Mouse (Mus musculus): ENCODE measurements around the gene Myocd.

Myocd gene

DNA sequence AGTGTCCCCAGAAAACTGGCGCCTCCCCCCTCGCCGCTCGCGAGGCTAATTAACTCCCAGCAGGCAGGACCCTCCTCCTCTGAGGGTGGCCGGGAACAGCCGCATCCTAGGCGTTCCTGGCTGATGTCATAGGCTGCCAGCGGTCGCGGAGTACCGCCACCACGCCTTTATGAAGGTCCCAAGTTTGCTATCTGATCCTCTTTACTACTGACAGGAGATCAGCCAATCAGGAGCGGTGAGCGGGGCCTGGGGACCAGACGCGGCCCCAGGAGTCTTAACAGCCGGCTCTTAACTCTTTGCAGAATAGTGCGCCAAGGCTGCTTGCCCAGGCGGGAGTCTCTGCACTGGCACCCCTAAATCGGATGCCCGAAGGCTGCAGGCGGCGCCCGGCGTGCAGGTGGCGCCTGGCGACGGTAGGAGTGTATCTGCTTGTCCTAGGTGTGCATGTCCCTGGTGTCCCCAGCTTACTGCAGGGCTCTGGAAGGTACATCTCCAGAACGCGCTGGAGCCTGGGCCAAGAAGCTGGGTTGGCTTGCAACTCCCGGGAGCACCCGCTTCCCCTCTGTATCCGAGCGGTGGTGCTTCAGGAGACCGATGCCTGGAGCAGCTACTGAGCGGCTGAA is at the start of gene Myocd:
Gene Myocd, minus strand, starts transcription at position 139 of the 623 bp plus-strand sequence.
- DNase-seq = peak; percentile 1

DNA sequence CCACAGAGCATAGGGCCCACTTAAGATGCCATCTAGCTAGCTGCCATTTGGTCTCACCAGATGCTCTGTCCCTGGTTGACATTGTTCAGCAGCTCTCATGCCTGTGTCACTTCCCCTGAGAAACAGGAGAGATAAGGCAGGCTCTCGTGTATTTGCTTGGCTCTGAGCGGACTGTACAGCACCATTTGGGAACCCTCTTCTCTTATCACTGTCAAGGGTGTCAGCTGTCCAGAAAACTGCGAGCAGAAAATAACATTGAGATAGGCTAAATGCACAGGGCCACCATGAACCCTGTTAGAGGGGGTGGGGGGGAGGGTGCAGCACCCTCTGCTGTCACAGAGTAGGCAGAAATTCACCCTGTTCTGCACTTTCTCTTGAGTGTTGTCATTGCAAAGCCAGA is 34.0 kb upstream of the Myocd start:
- DNase-seq = no peak

DNA sequence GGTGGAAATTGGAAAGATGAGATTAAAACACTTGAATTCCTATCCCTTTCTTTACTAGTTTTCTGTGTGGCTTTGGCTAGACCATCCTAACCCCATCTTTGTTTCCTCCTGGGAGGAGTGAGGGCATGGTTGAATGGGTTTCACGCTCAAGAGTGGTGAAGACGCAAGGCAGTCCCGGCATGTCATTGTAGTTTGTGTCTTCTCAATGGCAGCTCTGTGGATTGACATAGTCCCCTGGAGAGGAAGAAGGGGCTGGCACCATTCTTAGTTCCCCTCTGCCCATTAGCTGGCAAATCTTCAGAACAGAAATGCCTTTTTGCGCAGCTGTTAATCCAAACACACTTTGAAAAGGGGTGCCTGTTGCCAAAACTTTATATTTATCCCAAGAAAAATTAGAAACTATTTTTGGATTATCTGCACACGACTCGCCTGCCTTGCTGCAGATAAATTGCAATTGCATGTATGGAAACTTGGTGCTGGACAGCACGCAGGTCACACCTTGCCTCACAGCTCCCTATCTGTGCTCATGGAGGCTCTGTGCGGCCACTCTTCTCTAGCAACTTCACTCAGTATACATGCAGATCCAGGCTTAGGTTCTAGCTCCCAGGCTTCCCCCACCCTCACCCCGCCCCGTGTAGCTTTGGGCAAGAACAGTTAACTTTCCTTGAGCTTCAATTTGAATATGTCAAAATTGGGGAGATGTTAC is 24.5 kb upstream of the Myocd start:
- DNase-seq = no peak

DNA sequence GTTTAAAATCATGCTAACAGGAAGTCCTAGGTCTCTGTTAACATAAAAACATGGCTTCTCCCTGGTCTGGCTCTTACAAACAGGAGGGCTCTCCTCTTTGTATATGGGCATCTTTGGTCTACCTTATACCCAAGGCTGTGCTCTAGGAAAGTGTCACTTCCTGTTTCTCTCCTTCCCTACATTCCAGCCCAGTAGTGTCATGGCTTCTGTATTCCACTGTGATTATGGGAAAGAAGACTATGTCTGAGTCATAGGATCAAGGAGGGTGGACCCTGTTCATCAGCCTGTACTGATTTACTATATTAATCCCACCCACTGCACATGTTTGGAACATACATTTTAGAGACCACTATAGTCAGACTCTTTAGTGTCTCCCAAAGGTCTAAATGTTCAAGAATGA is 23.2 kb upstream of the Myocd start:
- no peak for DNase-seq

DNA sequence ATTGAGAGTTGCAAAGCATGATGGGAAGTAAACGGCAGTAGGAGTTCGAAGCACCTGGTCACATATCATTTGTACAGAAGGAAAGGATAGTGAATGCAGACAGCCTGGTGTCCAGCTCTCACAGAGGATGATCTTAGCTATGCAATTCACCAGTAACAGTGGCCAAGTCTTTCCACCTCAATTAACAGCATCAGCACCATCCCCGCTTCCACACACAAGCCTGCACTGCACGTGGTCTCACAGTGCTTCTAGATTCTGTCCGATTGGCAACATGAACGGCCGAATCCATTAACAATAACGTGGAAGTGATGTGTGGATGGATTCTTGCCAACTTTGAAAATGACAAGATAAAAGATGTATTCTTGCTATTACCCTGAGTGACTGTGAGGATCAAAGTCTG is 17.9 kb upstream of the Myocd start:
- DNase-seq = no peak

DNA sequence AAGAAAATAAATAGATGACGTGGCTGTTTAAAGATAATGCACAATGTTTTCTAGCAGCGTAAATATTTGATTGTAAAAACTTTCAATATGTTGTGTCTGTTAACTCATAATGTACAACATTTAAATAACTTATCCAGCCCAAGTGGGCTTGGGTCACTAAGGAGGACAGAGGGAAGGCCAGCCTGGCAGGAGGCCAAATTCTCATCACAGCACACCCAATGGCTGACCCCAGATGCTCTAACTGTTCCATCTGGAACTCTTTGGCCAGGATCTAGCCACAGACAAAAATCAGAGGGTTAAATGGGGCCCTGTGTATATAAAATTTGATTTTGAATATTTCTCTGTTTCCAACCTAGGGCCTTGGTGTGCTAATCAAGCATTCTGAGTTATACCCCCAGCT is 16.4 kb upstream of the Myocd start:
- no peak for DNase-seq

DNA sequence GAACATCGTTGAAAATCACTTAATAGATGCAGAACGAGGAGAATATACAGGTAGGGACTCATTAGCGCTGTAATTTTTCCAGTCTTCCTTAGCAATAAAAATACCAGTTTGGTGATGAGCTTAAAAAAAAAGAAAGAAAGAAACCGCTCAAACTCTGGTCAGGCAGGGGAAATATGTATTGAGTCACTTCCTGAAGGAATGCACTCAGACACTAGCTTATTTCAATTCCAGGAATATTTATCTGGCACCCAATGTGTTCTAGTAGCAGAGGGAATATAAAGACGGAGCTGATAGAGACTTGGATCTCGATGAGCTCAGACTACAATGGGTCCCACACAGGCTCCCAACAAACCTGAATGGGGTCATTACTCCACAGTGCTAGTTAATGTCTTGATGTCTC is 5.7 kb upstream of the Myocd start:
- DNase-seq = no peak

DNA sequence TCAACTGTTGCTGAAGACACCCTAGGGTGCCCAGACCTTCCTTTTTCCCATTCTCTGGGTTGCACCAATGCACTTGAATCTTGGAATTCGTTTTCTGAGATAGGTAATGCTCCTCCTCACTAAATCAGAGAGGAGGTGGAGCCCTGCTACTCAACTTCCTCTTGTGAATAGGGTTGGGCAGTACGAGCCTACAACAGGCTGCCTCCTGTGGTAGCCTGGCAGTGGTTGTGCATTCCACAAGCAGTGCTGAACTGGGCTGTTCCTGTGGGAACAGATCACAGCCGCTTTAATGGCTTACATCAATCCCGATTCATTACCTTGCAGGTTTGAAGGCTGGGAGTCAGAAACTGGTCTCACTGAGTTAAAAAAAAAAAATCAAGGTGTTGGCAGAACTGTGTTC is 1.2 kb upstream of the Myocd start:
- no peak for DNase-seq

DNA sequence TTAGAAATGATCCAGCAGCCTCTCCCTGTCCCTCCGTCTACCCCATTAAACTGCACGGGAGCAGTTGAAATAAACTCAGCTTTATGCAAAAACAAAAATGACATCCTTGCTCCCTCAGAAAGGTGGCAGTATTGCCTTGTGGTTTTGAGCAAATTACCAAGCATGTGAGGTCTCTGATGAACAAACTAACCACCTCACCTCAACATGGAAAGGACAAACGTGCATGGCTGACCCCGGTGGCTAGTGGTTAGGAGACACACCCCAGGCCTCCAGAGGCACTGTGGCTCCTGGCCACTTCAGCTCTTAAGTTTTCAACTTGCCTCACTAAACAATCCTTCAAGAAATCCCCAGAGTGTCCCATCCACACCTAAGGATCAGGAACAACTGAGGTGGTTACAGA is 1.5 kb downstream of the Myocd start:
- peak; percentile 14 for DNase-seq

DNA sequence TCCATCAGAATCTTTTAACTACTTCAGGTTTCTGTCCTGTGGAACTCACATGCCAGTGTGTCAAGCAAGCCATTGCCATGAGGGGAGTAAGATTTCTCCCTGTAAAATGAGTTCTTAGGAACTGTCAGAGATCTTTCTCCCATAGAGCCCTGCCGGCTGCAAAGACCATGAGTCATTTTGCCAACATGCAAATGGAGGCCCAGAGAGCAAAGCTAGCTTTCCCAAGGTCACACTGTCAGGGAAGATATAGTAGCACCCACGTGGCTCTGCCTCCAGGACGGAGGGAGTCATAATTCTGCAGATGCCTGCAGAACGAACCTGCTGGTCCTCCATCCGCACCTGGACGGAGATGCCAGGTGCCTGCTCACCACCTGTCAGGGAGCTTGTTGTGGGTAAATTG is 6.3 kb downstream of the Myocd start:
- DNase-seq = no peak

DNA sequence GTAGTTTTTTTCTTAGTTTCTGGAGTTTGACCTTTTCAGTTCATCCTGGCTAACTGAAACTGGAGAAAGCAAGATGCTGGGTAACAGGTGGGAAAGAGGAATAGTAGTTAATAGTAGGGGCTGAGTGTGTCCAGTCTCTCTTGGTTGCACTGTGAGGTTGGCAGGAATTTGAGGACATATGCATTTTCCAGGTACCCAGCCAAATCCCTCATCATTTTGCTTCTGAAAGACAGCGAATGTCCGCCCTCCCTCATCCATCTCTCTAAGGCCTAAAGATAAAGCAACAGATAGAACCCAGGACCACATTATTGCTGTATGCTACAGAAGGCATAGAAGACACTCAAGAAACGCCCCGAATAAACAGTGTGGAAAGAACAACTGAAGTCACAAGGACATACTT is 10.8 kb downstream of the Myocd start:
- DNase-seq = no peak

DNA sequence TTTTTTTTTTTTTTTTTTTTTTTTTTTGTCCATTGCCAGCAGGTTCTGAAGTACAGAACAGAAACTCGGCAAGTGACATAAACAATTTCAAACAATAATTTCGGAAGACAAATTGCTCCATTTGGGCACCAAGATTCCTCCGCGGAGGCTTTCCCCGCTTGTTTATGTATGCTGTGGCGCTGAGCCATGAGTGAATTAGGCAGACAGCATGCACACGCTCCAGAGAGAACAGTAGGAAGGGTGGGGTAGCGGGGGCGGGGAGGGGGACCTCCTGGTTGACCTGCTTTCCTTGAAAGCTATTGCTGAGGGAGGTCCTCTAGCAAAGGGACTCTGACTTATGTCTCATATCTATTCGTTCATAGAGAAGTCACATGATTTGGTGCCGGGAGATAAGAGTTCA is 13.6 kb downstream of the Myocd start:
- no peak for DNase-seq

DNA sequence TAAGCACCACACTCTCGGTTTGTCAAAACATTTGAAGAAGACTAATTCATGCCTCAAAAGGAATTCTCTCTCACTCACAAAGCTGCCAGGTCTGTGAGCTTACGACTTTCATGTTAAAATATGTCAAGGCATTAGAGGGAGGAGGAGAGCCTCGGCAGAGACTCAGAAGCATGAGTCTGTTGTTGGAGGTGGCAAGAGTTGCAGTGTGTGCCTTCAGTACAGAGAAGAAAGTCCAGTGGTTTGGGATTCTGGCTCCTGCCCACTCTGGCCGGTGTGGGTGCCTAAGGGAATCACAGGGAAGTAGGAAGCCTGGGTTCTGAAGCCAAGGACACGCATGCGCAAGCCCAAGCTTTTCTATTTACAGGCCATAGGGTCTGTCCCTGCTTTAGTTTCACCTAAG is 14.2 kb downstream of the Myocd start:
- DNase-seq = no peak

DNA sequence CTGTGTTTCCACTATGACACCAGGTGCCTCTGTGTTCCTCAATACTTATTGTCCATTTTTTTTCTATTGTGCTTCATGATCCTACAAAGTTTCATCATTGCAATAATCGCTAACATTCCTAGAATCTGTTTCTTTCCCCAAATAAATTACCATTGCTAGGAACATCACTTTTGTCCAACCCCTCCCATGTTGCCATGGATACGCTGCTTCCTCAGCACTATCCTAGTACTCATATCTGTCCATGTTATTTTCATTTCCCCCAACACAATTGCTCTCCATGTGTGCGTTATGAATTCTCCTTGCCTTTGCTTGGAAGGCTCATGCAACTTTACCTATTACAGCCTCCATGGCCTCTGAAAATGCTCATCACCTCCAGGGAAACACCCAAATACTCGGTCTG is 19.4 kb downstream of the Myocd start:
- DNase-seq = no peak

DNA sequence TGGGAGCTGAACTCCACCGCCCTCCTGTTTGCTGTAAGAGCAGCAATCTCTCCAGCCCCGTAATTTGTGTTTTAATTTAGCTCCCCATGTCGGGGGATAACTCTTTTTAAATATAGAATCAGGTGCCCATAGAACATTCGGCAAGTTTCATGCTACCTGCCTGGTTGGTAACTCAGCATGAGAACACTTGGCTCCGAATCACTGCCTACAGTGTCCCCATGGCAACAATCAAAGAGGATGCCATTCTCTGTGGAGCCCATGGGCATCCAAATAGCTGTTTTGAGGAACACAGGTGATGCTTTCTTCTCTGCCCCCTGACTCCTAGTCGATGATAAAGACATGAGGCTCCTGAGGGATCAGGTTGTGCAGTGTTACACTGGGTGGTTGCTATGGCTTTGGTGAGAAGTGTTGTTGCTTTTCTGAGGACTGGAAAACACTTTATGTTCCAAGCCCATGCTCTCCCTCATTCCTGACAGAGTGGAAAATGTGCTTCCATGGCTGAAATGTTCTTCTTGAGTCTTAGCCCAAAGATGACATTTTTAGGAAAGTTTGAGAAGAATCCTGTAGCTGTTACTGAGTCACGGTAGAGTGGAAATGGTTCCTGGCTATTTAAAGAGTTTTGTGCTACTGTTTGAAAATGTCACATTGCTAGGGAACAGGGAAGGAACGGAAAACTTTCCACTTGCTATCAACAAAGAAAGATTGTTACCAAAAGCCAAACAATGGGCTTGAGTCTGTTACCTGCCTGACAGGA is 23.3 kb downstream of the Myocd start:
- DNase-seq = no peak

DNA sequence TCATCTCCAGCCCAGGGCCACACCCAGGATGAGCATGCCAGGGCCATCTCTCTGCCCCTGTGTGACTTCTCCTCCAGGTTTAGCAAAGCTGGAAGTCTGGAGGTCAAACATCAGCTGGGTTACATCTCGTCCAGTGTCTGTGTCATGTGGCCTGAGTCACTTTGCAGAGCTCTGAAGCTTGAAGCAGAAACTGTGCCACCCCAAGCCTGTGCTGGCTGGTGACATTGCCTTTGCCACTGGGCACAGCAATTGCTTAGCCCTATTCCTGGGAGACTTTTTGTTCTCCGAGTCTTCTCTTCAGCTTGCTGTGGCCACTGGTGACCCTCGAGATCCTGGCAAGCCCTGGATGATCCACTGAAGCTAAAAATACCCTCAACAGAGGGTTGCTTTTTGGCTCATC is 26.2 kb downstream of the Myocd start:
- no peak for DNase-seq

DNA sequence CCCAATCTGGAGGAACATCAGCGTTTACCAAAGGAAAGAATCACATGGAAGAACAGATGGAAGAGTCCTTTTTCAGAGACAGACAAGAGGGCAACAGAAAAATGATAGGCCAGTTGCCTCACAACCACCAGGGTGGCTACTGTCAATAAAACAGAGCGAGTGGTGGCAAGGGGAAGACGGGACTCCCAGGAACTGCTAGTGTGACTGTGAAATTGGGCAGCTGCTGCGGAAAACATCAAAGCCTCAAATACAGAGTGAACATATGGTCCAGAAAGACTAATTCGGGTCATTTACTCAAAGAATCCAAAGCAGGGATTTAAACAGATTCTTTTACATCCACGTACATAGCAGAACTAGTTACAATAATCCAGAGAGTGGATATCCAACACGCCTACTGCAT is 29.3 kb downstream of the Myocd start:
- no peak for DNase-seq

DNA sequence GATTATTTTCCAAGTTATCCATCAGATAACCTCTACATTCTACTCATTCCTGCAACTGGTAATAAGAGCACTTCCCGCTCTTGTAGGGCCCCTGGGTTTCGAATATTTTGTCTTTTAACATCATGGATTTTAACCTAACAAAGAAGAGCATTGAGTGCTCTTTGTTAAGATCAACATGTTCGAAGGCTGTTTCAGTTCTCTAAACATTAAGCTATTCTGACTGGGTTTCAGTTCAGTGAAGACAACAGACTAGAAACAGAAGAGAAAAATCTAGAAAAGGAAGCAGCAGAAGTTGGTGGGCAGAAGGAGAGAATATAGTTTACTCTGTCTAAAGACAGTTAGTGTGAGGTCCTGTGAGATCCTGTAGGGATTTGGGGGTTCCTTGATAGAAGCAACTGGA is 31.9 kb downstream of the Myocd start:
- DNase-seq = no peak

DNA sequence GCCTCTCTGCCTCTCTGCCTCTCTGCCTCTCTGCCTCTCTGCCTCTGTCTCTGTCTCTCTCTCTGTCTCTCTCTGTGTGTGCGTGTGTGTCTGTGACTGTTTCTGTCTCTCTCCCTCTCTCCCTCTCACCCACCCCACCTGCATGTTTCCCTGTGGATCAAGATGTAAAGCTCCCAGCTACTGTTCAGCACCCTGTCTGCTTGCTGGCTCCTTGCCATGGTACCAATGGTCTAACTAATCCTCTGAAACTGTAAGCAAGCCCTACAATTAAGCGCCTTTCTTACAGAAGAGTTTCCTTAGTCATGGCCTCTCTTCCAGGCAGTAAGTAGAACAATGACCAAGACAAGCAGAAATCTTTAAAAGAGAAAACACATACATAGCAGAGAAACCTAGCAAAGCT is 32.9 kb downstream of the Myocd start:
- DNase-seq = no peak

DNA sequence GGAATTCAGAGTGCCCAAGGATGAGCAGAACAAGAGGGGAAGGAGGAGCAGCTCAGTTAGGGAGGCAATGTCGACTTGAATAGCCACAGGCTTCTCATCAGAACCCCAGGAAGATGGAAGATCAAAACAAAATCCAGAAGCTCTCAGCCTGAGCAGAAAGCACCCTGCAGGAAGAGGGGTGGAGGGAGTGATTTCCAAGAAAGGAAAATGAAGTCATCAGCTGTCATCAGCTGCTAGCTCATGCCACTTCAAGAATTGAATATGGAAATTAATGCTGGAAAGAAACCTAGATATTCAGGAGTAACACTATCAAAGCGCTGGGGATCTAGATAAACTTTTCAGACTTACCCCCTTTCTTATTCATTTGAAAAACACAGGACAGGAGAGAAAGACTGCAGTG is 34.4 kb downstream of the Myocd start:
- no peak for DNase-seq

DNA sequence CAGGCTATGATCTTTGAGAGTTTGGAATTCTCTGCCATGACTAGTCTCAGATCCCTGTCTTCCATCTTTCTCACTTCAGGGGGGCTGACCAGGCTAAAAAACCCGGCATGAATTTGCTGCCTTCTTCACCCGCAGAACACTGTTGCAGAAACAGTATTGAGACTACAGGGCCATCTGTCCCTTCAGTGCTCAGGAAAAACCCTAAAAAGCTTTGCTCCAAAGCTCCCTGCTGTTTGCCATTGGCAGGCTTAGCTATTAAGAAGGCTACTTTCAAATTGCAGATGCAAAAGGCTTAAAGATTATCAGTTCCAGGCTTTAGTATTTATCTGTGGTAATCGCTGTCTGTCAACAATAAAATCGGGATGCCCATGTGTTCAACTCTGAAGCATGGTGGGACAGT is 38.0 kb downstream of the Myocd start:
- no peak for DNase-seq

DNA sequence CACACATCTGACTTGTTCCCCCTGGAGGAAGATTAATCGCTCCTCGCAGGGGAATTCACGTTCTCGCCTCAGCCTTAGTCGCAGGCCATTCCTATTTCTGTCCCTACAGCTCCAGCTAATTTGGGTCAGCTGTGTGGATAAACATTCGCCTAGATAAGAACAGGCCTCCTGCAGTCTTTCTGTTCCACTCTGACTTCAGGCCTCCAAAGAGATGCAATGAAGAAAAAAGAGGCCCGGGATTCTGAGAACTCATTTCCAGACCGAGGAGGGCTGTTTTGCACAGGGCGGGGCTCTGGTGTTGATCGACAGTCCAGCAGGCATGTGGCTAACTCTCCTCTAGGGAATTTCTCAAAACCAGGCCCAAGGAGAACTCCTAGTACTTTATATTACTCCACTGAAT is 43.0 kb downstream of the Myocd start:
- no peak for DNase-seq

DNA sequence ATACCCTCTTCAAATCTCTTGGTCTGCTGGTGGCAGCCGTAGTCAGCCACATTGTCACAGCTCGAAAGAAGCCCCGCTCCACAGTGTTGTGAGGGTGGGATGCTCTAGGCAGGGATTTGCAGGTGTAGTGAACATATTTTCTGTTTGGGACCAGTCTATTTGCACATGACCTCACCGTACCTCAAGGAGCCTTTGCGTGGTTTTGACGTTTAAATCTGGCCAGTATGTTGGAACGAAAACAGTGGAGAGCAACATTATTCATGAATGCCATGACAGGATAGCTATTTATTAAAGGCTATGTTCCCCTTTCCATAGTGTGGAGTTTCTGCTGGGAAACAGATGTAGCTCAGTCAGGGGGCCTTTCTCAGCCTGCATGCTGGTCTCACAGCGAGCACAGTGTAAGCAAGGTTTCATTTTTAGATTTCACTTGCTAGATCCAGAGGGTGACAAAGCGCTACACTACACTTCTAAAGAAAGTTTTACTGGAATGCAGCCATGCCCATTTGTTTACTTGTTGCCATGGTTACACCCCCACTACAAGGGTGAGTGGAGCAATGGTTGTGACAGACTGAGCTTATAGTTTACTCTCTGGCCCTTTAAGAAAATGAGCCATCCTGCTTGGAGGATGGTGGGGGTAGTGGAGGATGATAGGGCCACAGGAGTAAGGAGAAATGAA is 54.7 kb downstream of the Myocd start:
- no peak for DNase-seq

DNA sequence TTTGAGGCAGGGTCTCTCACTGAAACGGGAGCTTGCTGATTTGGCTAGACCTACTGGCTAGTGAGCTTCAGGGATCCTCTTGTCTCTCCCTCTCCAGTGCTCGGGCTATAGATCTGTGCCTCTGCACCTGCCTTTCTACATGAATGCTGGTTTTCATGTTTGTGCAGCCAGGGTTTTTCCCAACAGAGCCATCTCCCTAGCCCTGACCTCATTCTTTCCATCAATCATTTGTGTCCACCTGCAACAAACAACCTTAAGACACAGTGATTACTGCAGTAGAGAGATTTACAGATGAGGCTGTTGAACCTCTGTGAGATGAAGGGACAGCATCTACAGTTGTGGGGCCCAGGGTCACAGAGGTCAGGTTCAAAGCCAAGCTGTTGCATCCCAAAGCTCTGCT is 56.0 kb downstream of the Myocd start:
- DNase-seq = no peak
